Mouse (Mus musculus) neural tube, embryonic 12.5 days (tissue): ENCODE data around the gene Camp. TPM values are rescaled to one million over a fixed set of nuclear protein-coding genes. Genes with fewer than 3 reads are reported as not detected.

Experiments used
- ATAC-seq: fragments of 200-750 bp; cut with Nextera tagmentation; 2 replicates; pipeline ENCODE4 v1.8.0; 2017; ENCODE audit warnings: low read depth, mild to moderate bottlenecking, moderate TSS enrichment, moderate library complexity; ENCODE audit not compliant: low FRiP score
- H3K27ac ChIP-seq: fragments of 300-500 bp; sonication (generic); 2 replicates; pipeline ENCODE4 v1.5.1; 2016
- H3K27me3 ChIP-seq: fragments of 300-500 bp; sonication (generic); replicated peaks from 2 replicates; pipeline ENCODE4 v1.6.1; 2016; ENCODE audit warnings: mild to moderate bottlenecking
- H3K36me3 ChIP-seq: fragments of 300-500 bp; sonication (generic); 2 replicates; pipeline ENCODE4 v1.6.1; 2016; ENCODE audit warnings: mild to moderate bottlenecking
- H3K4me1 ChIP-seq: fragments of 300-500 bp; sonication (generic); 2 replicates; pipeline ENCODE4 v1.6.1; 2016
- H3K4me2 ChIP-seq: fragments of 300-500 bp; sonication (generic); replicated peaks from 2 replicates; pipeline ENCODE4 v1.6.1; 2016; ENCODE audit warnings: mild to moderate bottlenecking
- H3K4me3 ChIP-seq: fragments of 300-500 bp; sonication (generic); 2 replicates; pipeline ENCODE4 v1.5.1; 2016
- H3K9ac ChIP-seq: fragments of 300-500 bp; sonication (generic); 2 replicates; pipeline ENCODE4 v1.6.1; 2016; ENCODE audit warnings: mild to moderate bottlenecking
- H3K9me3 ChIP-seq: fragments of 300-500 bp; sonication (generic); 2 replicates; pipeline ENCODE4 v1.6.1; 2016; ENCODE audit warnings: mild to moderate bottlenecking
- WGBS: fragments of 180-500 bp; shearing (Covaris S2); methylation state at CpG from one replicate; pipeline ENCODE4 v1.1.7; 2016; 5-methylcytosine and 5-hydroxymethylcytosine counted together
- polyA plus RNA-seq: library from polyadenylated mRNA; unstranded; fragments of >200 nt; fragmentation: Nextera tagmentation; extraction: Ambion mirVana; gene quantifications from 2 replicates; pipeline ENCODE4 v1.2.1, GENCODE M21; 2016

Camp gene
- polyA plus RNA-seq, 1 experiment from 2014 or later: 2.2 TPM

GRCm38 (mm10) chr9:109875695-109876601, 26.5 kb upstream of the Camp start:
- H3K9ac ChIP-seq: peak overlapping the region; percentile 93
- peak overlapping the region; percentile 78 for H3K4me2 ChIP-seq
- H3K27ac ChIP-seq: peak overlapping the region; percentile 42; the same call in 1 of the 2 replicates
- H3K4me3 ChIP-seq: peak overlapping the region; percentile 93
- no peaks in the 10 kb centered on the region for H3K27me3 ChIP-seq
- no peaks in the 10 kb centered on the region for H3K9me3 ChIP-seq
- peaks cover 26% of the 10 kb centered on the region for H3K36me3 ChIP-seq
- ATAC-seq: peak; percentile 58
- under 1% methylated on average over 76 of the region's 76 CpGs for WGBS
- peaks cover 9% of the 10 kb centered on the region for H3K4me1 ChIP-seq

GRCm38 (mm10) chr9:109874797-109875691, 25.6 kb upstream of the Camp start, which contains the start of gene Cdc25a:
Gene Cdc25a, plus strand, starts transcription at chr9:109875579.
- peak within 1 kb of the TSS; percentile 93 for H3K9ac ChIP-seq
- peaks cover 9% of the 10 kb centered on the region for H3K4me1 ChIP-seq
- 9% methylated on average over 33 of the region's 33 CpGs for WGBS
- H3K27me3 ChIP-seq: no peaks in the 10 kb centered on the region
- peak within 1 kb of the TSS; percentile 93 for H3K4me3 ChIP-seq
- peak within 1 kb of the TSS; percentile 78 for H3K4me2 ChIP-seq
- H3K27ac ChIP-seq: peak within 1 kb of the TSS; percentile 42; the same call in 1 of the 2 replicates
- no peaks in the 10 kb centered on the region for H3K9me3 ChIP-seq
- ATAC-seq: peak; percentile 93
- H3K36me3 ChIP-seq: peaks cover 17% of the 10 kb centered on the region

- Histone ChIP-seq H3K36me3 (no peaks in the 10 kb centered on the region), H3K4me1 (no peaks in the 10 kb centered on the region), H3K9ac (no peak overlapping the region), H3K27ac (no peak overlapping the region), H3K4me2 (no peak overlapping the region), H3K9me3 (no peaks in the 10 kb centered on the region), H3K4me3 (no peak overlapping the region), H3K27me3 (no peaks in the 10 kb centered on the region)
- 49% methylated on average over 6 of the region's 6 CpGs for WGBS
- no peak for ATAC-seq
Observed at GRCm38 (mm10) chr9:109870983-109871572, 21.7 kb upstream of the Camp start.

GRCm38 (mm10) chr9:109866218-109866617, 16.8 kb upstream of the Camp start:
- 81% methylated on average over 2 of the region's 2 CpGs for WGBS
- Histone ChIP-seq H3K36me3 (no peaks in the 10 kb centered on the region), H3K4me2 (no peak overlapping the region)

GRCm38 (mm10) chr9:109863085-109863484, 13.7 kb upstream of the Camp start:
- no peak overlapping the region for H3K9ac ChIP-seq
- H3K4me3 ChIP-seq: no peak overlapping the region
- no peak overlapping the region for H3K27ac ChIP-seq
- no peaks in the 10 kb centered on the region for H3K27me3 ChIP-seq
- ATAC-seq: no peak
- no peaks in the 10 kb centered on the region for H3K4me1 ChIP-seq
- no peaks in the 10 kb centered on the region for H3K9me3 ChIP-seq
- 62% methylated on average over 3 of the region's 3 CpGs for whole genome bisulfite sequencing
- no peak overlapping the region for H3K4me2 ChIP-seq
- H3K36me3 ChIP-seq: no peaks in the 10 kb centered on the region

More at GRCm38 (mm10) chr9:109866218-109866617, 16.8 kb upstream of the Camp start:
- no peak overlapping the region for H3K4me3 ChIP-seq
- no peak for ATAC-seq
- no peaks in the 10 kb centered on the region for H3K27me3 ChIP-seq
- H3K9me3 ChIP-seq: no peaks in the 10 kb centered on the region
- no peaks in the 10 kb centered on the region for H3K4me1 ChIP-seq
- H3K9ac ChIP-seq: no peak overlapping the region
- no peak overlapping the region for H3K27ac ChIP-seq

- Histone ChIP-seq H3K27ac (no peak overlapping the region), H3K9me3 (no peaks in the 10 kb centered on the region), H3K4me1 (no peaks in the 10 kb centered on the region), H3K27me3 (no peaks in the 10 kb centered on the region), H3K9ac (no peak overlapping the region), H3K36me3 (no peaks in the 10 kb centered on the region), H3K4me2 (peak overlapping the region; percentile 39), H3K4me3 (no peak overlapping the region)
- peak; percentile 48 for ATAC-seq
- 19% methylated on average over 20 of the region's 20 CpGs for WGBS
Observed at GRCm38 (mm10) chr9:109862397-109863044, 13.1 kb upstream of the Camp start.

GRCm38 (mm10) chr9:109855947-109856346, 6.5 kb upstream of the Camp start:
- Histone ChIP-seq H3K9ac (no peak overlapping the region), H3K36me3 (no peaks in the 10 kb centered on the region), H3K4me3 (no peak overlapping the region), H3K4me1 (no peaks in the 10 kb centered on the region), H3K27me3 (no peaks in the 10 kb centered on the region), H3K9me3 (no peaks in the 10 kb centered on the region), H3K27ac (no peak overlapping the region), H3K4me2 (no peak overlapping the region)
- 81% methylated on average over 6 of the region's 6 CpGs for WGBS
- no peak for ATAC-seq

- WGBS: 85% methylated on average over 2 of the region's 2 CpGs
- Histone ChIP-seq H3K4me3 (no peak overlapping the region), H3K9ac (no peak overlapping the region), H3K4me1 (no peaks in the 10 kb centered on the region), H3K4me2 (no peak overlapping the region), H3K9me3 (no peaks in the 10 kb centered on the region), H3K27ac (no peak overlapping the region), H3K27me3 (no peaks in the 10 kb centered on the region), H3K36me3 (no peaks in the 10 kb centered on the region)
- no peak for ATAC-seq
Observed at GRCm38 (mm10) chr9:109854341-109854740, 4.9 kb upstream of the Camp start.

- no peak for ATAC-seq
- Histone ChIP-seq H3K4me2 (no peak overlapping the region), H3K4me3 (no peak overlapping the region), H3K27ac (no peak overlapping the region), H3K27me3 (no peaks in the 10 kb centered on the region), H3K36me3 (peaks cover 5% of the 10 kb centered on the region), H3K9ac (no peak overlapping the region), H3K4me1 (no peaks in the 10 kb centered on the region), H3K9me3 (no peaks in the 10 kb centered on the region)
- 87% methylated on average over 5 of the region's 5 CpGs for WGBS
Observed at GRCm38 (mm10) chr9:109850099-109850498, 682 bp upstream of the Camp start.

GRCm38 (mm10) chr9:109833088-109833412, 16.4 kb downstream of the Camp start:
- Histone ChIP-seq H3K36me3 (peaks cover 22% of the 10 kb centered on the region), H3K9me3 (no peaks in the 10 kb centered on the region), H3K4me3 (peak overlapping the region; percentile 60), H3K4me1 (peaks cover 5% of the 10 kb centered on the region), H3K27ac (no peak overlapping the region), H3K4me2 (peak overlapping the region; percentile 76), H3K27me3 (no peaks in the 10 kb centered on the region), H3K9ac (peak overlapping the region; percentile 59)
- WGBS: 8% methylated on average over 6 of the region's 6 CpGs
- peak; percentile 67 for ATAC-seq

GRCm38 (mm10) chr9:109832391-109833087, 16.9 kb downstream of the Camp start, which contains the start of gene Nme6:
Gene Nme6, plus strand, starts transcription at chr9:109832749.
- Histone ChIP-seq H3K27ac (no peak within 1 kb of the TSS), H3K9me3 (no peaks in the 10 kb centered on the region), H3K4me1 (peaks cover 5% of the 10 kb centered on the region), H3K4me3 (peak within 1 kb of the TSS; percentile 60), H3K27me3 (no peaks in the 10 kb centered on the region), H3K4me2 (peak within 1 kb of the TSS; percentile 76), H3K36me3 (peaks cover 19% of the 10 kb centered on the region), H3K9ac (peak within 1 kb of the TSS; percentile 59)
- WGBS: 1% methylated on average over 32 of the region's 32 CpGs
- ATAC-seq: peak; percentile 96
